Mouse (Mus musculus) hindbrain, embryonic 12.5 days (tissue): ENCODE measurements at regions not wholly inside any gene's neighbourhood (a gene's known extent, or its start where the extent isn't known, plus 50 kb on each side); places are given as distances from the start of the nearest gene placed in this dataset.
A peak's percentile ranks its signal among the peaks of the same experiment; 100 is the strongest.

Experiments used
- ATAC-seq: fragments of 200-750 bp; cut with Nextera tagmentation; 2 replicates; pipeline ENCODE4 v1.8.0; 2017; ENCODE audit warnings: moderate TSS enrichment; ENCODE audit not compliant: low FRiP score
- H3K27ac ChIP-seq: fragments of 300-500 bp; sonication (generic); 2 replicates; pipeline ENCODE4 v1.5.1; 2016; ENCODE audit warnings: mild to moderate bottlenecking
- H3K27me3 ChIP-seq: fragments of 300-500 bp; sonication (generic); 2 replicates; pipeline ENCODE4 v1.6.1; 2016; ENCODE audit warnings: mild to moderate bottlenecking
- H3K36me3 ChIP-seq: fragments of 300-500 bp; sonication (generic); 2 replicates; pipeline ENCODE4 v1.6.1; 2016; ENCODE audit warnings: mild to moderate bottlenecking
- H3K4me1 ChIP-seq: fragments of 300-500 bp; sonication (generic); 2 replicates; pipeline ENCODE4 v1.6.1; 2016
- H3K4me2 ChIP-seq: fragments of 300-500 bp; sonication (generic); replicated peaks from 2 replicates; pipeline ENCODE4 v1.6.1; 2016; ENCODE audit warnings: mild to moderate bottlenecking
- H3K4me3 ChIP-seq: fragments of 300-500 bp; sonication (generic); 2 replicates; pipeline ENCODE4 v1.5.1; 2016; ENCODE audit warnings: mild to moderate bottlenecking
- H3K9ac ChIP-seq: fragments of 300-500 bp; sonication (generic); 2 replicates; pipeline ENCODE4 v1.6.1; 2016; ENCODE audit warnings: mild to moderate bottlenecking, moderate library complexity
- H3K9me3 ChIP-seq: fragments of 300-500 bp; sonication (generic); replicated peaks from 2 replicates; pipeline ENCODE4 v1.6.1; 2016; ENCODE audit warnings: mild to moderate bottlenecking
- WGBS: fragments of 180-500 bp; shearing (Covaris S2); methylation state at CpG from one replicate; pipeline ENCODE4 v1.1.7; 2016; 5-methylcytosine and 5-hydroxymethylcytosine counted together

GRCm38 (mm10) chr7:51234616-51235015, 276.2 kb upstream of the Ano5 start:
- Histone ChIP-seq H3K9ac (no peak overlapping the region), H3K4me1 (no peaks in the 10 kb centered on the region), H3K4me2 (no peak overlapping the region), H3K27ac (no peak overlapping the region), H3K27me3 (no peaks in the 10 kb centered on the region), H3K36me3 (no peaks in the 10 kb centered on the region), H3K4me3 (no peak overlapping the region), H3K9me3 (no peaks in the 10 kb centered on the region)
- WGBS, result 77% methylated on average over 4 of the region's 4 CpGs
- ATAC-seq, result no peak

GRCm38 (mm10) chr7:51247695-51248094, 263.1 kb upstream of the Ano5 start:
- no peaks in the 10 kb centered on the region for H3K4me1 ChIP-seq
- no peaks in the 10 kb centered on the region for H3K9me3 ChIP-seq
- H3K4me3 ChIP-seq, result no peak overlapping the region
- no peak overlapping the region for H3K4me2 ChIP-seq
- H3K9ac ChIP-seq, result no peak overlapping the region
- H3K27me3 ChIP-seq, result no peaks in the 10 kb centered on the region
- H3K27ac ChIP-seq, result no peak overlapping the region
- no peak for ATAC-seq
- H3K36me3 ChIP-seq, result no peaks in the 10 kb centered on the region
- WGBS, result 79% methylated on average over 2 of the region's 2 CpGs

GRCm38 (mm10) chr7:51254461-51254860, 256.4 kb upstream of the Ano5 start:
- no peak overlapping the region for H3K4me2 ChIP-seq
- no peak overlapping the region for H3K27ac ChIP-seq
- H3K4me1 ChIP-seq, result no peaks in the 10 kb centered on the region
- no peaks in the 10 kb centered on the region for H3K27me3 ChIP-seq
- no peaks in the 10 kb centered on the region for H3K36me3 ChIP-seq
- 80% methylated on average over 2 of the region's 2 CpGs for WGBS
- no peaks in the 10 kb centered on the region for H3K9me3 ChIP-seq
- ATAC-seq, result no peak
- no peak overlapping the region for H3K4me3 ChIP-seq
- no peak overlapping the region for H3K9ac ChIP-seq

GRCm38 (mm10) chr7:51259160-51259831, 251.5 kb upstream of the Ano5 start:
- H3K27ac ChIP-seq, result no peak overlapping the region
- 51% methylated on average over 2 of the region's 2 CpGs for WGBS
- 0 out of 2 replicates have a peak, but pooled peaks cover 3% of the 10 kb centered on the region for H3K4me1 ChIP-seq
- H3K9me3 ChIP-seq, result no peaks in the 10 kb centered on the region
- no peak overlapping the region for H3K4me2 ChIP-seq
- ATAC-seq, result peak; percentile 76
- H3K9ac ChIP-seq, result no peak overlapping the region
- H3K36me3 ChIP-seq, result no peaks in the 10 kb centered on the region
- no peak overlapping the region for H3K4me3 ChIP-seq
- H3K27me3 ChIP-seq, result no peaks in the 10 kb centered on the region

- Histone ChIP-seq H3K27ac (peak overlapping the region; percentile 14; the same call in 1 of the 2 replicates), H3K4me1 (0 out of 2 replicates have a peak, but pooled peaks cover 3% of the 10 kb centered on the region), H3K4me2 (no peak overlapping the region), H3K9me3 (no peaks in the 10 kb centered on the region), H3K27me3 (no peaks in the 10 kb centered on the region), H3K4me3 (no peak overlapping the region), H3K36me3 (no peaks in the 10 kb centered on the region), H3K9ac (no peak overlapping the region)
- peak; percentile 63 for ATAC-seq
- 71% methylated on average over 4 of the region's 4 CpGs for WGBS
These were observed 246.7 kb upstream of the Ano5 start for GRCm38 (mm10) chr7:51264166-51264565.

GRCm38 (mm10) chr7:51265896-51266295, 244.9 kb upstream of the Ano5 start:
- Histone ChIP-seq H3K4me1 (0 out of 2 replicates have a peak, but pooled peaks cover 3% of the 10 kb centered on the region), H3K9me3 (no peaks in the 10 kb centered on the region), H3K27me3 (no peaks in the 10 kb centered on the region), H3K36me3 (no peaks in the 10 kb centered on the region), H3K4me2 (no peak overlapping the region), H3K4me3 (no peak overlapping the region), H3K9ac (no peak overlapping the region), H3K27ac (no peak overlapping the region)
- 56% methylated on average over 1 of the region's 1 CpGs for WGBS
- no peak for ATAC-seq

GRCm38 (mm10) chr7:51266879-51267278, 243.9 kb upstream of the Ano5 start:
- Histone ChIP-seq H3K4me1 (0 out of 2 replicates have a peak, but pooled peaks cover 3% of the 10 kb centered on the region), H3K4me3 (no peak overlapping the region), H3K27me3 (no peaks in the 10 kb centered on the region), H3K9me3 (no peaks in the 10 kb centered on the region), H3K9ac (no peak overlapping the region), H3K4me2 (no peak overlapping the region), H3K27ac (no peak overlapping the region), H3K36me3 (no peaks in the 10 kb centered on the region)
- ATAC-seq, result no peak
- 74% methylated on average over 5 of the region's 5 CpGs for WGBS

- Histone ChIP-seq H3K27me3 (no peaks in the 10 kb centered on the region), H3K4me2 (no peak overlapping the region), H3K27ac (no peak overlapping the region), H3K4me1 (0 out of 2 replicates have a peak, but pooled peaks cover 3% of the 10 kb centered on the region), H3K36me3 (no peaks in the 10 kb centered on the region), H3K4me3 (no peak overlapping the region), H3K9me3 (no peaks in the 10 kb centered on the region), H3K9ac (no peak overlapping the region)
- ATAC-seq, result no peak
- WGBS, result 29% methylated on average over 4 of the region's 4 CpGs
These were observed 242.1 kb upstream of the Ano5 start for GRCm38 (mm10) chr7:51268743-51269142.

GRCm38 (mm10) chr7:51270531-51271090, 240.2 kb upstream of the Ano5 start:
- no peaks in the 10 kb centered on the region for H3K9me3 ChIP-seq
- H3K4me1 ChIP-seq, result no peaks in the 10 kb centered on the region
- H3K27ac ChIP-seq, result no peak overlapping the region
- H3K4me3 ChIP-seq, result no peak overlapping the region
- WGBS, result 64% methylated on average over 12 of the region's 12 CpGs
- H3K9ac ChIP-seq, result no peak overlapping the region
- H3K4me2 ChIP-seq, result no peak overlapping the region
- no peaks in the 10 kb centered on the region for H3K36me3 ChIP-seq
- 0 out of 2 replicates have a peak, but pooled peaks have one; percentile 32 for ATAC-seq
- H3K27me3 ChIP-seq, result no peaks in the 10 kb centered on the region

- no peaks in the 10 kb centered on the region for H3K27me3 ChIP-seq
- no peak overlapping the region for H3K9ac ChIP-seq
- H3K36me3 ChIP-seq, result no peaks in the 10 kb centered on the region
- no peaks in the 10 kb centered on the region for H3K9me3 ChIP-seq
- no peak overlapping the region for H3K27ac ChIP-seq
- H3K4me3 ChIP-seq, result no peak overlapping the region
- no peak for ATAC-seq
- no peaks in the 10 kb centered on the region for H3K4me1 ChIP-seq
- no peak overlapping the region for H3K4me2 ChIP-seq
These were observed 229.4 kb upstream of the Ano5 start for GRCm38 (mm10) chr7:51281470-51281869.

- Histone ChIP-seq H3K9ac (no peak overlapping the region), H3K4me2 (no peak overlapping the region), H3K9me3 (no peaks in the 10 kb centered on the region), H3K4me3 (no peak overlapping the region), H3K4me1 (no peaks in the 10 kb centered on the region), H3K27ac (no peak overlapping the region), H3K27me3 (no peaks in the 10 kb centered on the region), H3K36me3 (no peaks in the 10 kb centered on the region)
- WGBS, result 36% methylated on average over 3 of the region's 3 CpGs
- ATAC-seq, result no peak
These were observed 210.6 kb upstream of the Ano5 start for GRCm38 (mm10) chr7:51300238-51300637.

GRCm38 (mm10) chr7:51307757-51308156, 203.1 kb upstream of the Ano5 start:
- 80% methylated on average over 2 of the region's 2 CpGs for WGBS
- Histone ChIP-seq H3K4me2 (no peak overlapping the region), H3K9me3 (no peaks in the 10 kb centered on the region), H3K4me3 (no peak overlapping the region), H3K27me3 (no peaks in the 10 kb centered on the region), H3K4me1 (no peaks in the 10 kb centered on the region), H3K9ac (no peak overlapping the region), H3K36me3 (no peaks in the 10 kb centered on the region), H3K27ac (no peak overlapping the region)
- ATAC-seq, result no peak

GRCm38 (mm10) chr7:51310191-51310590, 200.6 kb upstream of the Ano5 start:
- 51% methylated on average over 3 of the region's 3 CpGs for WGBS
- no peak for ATAC-seq
- Histone ChIP-seq H3K4me3 (no peak overlapping the region), H3K36me3 (no peaks in the 10 kb centered on the region), H3K9me3 (no peaks in the 10 kb centered on the region), H3K27me3 (no peaks in the 10 kb centered on the region), H3K9ac (no peak overlapping the region), H3K27ac (no peak overlapping the region), H3K4me2 (no peak overlapping the region), H3K4me1 (no peaks in the 10 kb centered on the region)
